Mouse (Mus musculus) left cerebral cortex, adult 18-20 months (tissue): Measurements from ENCODE around the gene Pkhd1. TPM values are rescaled to one million over a fixed set of nuclear protein-coding genes. Genes with fewer than 3 reads are reported as not detected.
A peak's percentile ranks its signal among the peaks of the same experiment; 100 is the strongest.
"Not testable (repeated sequence)": the region's sequence is repeated elsewhere in the genome, so short reads cannot be mapped to it uniquely, and the experiment has no call there.

Experiments
- DNase-seq, 2 experiments: peaks; one replicate each; pipeline ENCODE4 v3.0.0; 2021 to 2022; ENCODE audit warnings: low spot score in 2 of 2, mixed read lengths in 1 of 2
- total RNA-seq, 2 experiments: library from RNA; stranded (reverse); gene quantifications; 2 replicates each; pipeline ENCODE4 v1.2.3; 2021

Gene Pkhd1
- total RNA-seq, 2 experiments from 2014 or later, result 0.05 to 0.07 TPM

DNA sequence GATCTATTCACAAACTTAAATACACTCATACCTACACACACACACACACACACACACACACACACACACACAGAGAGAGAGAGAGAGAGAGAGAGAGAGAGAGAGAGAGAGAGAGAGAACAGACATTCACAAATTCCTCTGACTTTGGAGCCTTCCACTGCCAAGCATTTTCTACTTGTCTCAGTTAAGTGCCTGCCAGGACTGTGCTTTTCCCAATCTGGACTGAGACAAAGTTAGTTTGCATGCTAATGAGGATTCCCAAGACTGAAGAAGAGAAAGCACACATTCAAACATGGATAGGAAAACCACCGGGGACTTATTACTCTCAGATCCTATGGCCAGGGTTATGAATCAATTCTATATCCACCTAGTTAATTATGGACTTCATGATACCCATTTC is 118.9 kb downstream of the Pkhd1 start:
- DNase-seq, result no peak

DNA sequence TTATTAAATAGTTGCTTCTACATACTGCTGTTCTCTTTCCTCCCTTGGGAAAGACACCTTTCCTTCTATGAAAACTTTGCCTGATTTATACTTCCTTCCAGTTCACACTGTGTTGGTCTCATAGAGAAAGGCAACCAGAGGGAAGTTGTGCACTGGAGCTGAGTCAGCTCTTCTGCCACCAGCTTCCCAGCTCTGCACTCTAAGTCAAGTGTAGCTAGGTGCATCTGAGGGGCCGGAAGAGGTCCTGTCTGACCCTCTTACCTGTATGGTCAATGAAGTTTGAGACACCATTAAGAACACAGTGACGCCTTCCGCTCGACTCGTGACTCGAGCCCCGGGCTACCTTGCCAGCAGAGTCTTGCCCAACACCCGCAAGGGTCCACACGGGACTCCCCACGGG is 131.8 kb downstream of the Pkhd1 start:
- DNase-seq, result no peak

DNA sequence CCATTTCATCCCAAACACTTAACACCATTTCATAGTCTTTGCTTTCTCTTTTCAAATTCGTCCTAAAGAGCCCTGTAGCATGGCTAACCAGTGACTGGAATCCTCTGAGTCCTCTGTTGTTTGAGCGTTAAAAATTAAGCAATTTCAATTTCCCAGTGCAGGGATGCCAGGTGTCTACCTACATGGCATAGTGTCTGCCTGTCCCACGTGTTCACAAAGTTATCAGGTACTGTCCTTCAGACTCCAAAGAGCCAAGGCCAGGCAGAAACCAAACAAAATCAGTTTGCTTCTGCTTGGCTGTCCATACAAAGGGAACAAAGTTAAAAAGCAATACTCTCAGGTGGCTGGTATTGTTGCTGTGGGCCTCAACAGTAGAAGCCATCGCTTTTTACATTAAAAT is 136.0 kb downstream of the Pkhd1 start:
- no peak for DNase-seq

DNA sequence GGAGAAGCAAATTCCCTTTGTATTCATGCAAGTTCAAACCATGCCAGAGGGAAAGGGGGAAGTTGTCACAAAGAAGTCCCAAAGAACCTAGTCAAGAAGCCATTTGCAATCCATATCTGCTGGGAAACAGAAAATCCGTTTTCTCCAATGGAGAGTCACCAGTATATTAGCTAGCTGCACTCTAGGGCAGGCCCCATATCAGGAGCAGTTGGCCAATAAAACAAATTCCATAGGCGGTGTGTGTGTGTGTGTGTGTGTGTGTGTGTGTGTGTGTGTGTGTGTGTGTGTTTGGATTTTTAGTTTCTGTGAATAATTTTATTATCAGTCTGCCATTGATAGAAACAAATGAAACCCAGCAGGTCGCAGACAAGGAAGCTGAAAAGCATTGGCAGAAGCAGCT is 139.2 kb downstream of the Pkhd1 start:
- DNase-seq, result no peak

DNA sequence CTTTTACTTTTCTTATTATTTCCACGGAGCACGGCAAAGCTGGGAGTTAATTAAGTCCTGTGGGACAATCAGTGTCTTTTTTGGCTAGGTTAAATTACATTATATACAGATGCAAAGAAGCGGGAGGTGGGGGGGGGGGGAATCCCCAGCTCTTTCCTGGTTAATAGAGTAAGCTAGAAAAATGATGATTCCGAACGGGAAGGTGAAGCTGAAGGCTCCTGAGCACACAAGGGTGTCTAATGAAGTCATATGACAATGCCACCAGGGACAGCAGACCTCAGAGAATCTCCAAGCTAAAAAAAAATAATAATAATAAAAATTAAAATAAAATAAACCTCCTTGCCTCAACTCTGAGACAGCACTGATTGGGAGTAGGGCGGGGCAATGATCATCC is 139.6 kb downstream of the Pkhd1 start:
- DNase-seq, result no peak

DNA sequence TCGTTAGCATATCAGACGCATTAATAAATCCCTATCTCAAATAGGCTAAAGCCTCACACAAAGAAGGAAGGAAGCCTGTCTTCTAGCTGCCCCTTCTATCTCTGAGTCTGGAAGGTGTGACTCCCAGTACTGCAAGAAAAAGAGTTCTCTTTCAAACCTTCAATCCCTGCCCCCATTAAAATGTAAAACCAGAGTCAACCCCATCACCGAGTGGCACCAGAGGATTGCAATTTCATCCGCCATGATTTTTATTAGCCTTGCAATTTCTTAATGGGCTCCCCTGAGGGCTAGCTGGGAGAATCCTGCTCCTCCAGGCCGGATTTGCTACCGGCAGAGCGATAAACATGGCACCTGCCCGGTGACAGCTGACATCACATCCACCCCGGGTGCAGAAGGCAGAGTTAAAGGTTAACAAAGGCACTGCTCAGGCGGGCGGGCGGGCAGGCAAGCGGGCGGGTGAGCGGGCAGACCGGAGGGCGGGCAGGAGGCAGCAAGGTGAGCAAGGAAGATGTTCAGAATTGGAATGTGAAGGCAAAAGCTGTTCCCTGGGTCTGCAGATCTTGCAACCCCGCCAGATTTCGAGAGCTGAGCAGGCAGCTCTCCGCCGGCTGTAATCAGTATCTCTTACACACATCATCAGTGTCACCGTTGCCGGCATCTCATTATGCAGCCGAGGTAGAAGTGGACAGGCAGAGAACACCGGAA is 140.2 kb downstream of the Pkhd1 start:
- peak in 1 of 2 experiments; percentile 3 for DNase-seq

DNA sequence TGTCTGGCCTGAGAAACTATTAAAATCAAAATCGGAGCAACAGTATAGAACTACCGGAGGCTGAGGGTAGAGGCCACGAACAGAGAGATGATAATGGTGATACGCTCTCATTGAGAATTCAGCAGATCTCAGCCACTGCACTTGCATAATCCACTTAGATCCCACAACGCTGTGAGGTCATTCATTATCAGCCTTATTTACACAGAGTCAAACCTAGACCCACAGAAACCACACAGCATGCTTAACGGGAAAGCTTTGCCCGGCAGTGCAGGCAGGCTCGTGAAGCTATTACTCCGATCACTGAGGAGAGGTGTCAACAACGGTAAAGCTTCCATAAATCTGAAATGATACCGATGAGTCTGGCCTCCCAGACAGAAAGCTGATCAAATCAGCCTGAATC is 147.1 kb downstream of the Pkhd1 start:
- no peak for DNase-seq

DNA sequence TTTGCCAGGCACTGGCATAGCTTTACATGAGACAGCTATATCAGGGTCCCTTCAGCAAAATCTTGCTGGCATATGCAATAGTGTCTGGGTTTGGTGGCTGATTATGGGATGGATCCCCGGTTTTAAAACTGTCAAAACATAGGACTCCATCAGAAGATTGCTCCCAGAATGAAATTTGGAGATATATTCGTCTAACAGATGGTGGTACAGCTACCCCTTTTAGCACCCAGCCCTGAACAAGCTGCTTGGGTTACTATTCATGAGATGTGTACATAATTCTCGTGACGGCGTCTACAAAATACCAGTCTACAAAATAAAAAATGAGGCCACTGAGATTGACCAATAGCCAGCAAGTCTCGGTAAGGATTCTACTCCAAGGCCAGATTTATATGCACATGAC is 147.5 kb downstream of the Pkhd1 start:
- DNase-seq, result no peak

DNA sequence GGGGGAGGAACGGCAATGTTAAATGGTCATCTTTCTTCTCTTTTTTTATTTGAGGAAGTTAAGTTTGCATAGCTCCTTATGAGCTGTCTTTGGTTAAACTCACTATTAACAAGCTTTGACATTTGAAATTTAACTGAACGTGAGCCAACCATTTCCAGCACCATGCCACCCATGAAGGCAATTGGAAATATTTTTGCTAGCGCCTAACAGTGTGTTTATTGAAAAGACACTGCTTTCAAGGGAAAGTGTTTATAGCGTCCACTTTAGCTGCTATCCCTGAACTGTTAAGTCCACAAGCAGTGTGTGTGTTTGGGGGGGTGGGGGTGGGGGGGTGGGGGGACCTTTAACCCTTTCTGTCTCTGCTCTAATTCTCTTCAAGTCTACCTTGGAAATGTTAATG is 151.4 kb downstream of the Pkhd1 start:
- no peak for DNase-seq

DNA sequence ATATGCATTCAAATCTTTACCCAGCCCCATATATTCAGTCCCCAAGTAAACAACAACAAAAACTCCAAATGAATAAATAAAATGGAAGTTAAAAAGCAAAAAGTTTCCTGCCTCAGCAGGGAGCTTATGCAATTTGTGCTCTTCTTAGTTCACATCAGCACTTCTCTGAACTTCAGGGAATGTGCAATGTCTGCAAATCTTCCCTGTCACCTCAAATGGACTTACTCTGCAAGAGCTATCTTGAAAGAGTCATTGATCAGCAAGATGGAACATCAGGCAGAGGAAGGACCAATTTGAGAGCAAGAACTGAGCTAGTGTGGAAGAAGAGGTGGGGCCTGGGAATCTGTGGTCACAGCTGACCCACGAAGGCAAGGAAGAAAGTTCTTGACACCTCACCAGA is 163.2 kb downstream of the Pkhd1 start:
- DNase-seq, result no peak

DNA sequence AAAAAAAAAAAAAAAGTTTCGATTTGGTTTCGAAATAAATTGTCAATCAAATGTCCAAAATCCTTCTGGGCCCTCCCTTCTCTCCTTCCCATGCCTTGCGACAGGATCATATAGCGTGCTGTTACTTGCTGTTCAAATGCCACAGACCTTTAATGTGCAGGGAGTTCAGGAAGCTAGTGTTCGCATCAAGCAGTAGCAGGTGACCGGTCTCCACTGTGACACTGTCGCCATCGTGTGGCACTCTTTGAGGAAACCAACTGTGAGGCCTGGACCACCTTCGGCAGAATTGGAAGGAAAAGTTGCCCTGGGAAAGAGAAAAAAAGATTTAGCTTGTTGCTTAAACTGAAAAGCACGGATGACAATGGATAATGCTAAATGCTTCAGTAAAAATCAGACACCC is 167.8 kb downstream of the Pkhd1 start:
- peak; percentile 43 to 55 for DNase-seq

DNA sequence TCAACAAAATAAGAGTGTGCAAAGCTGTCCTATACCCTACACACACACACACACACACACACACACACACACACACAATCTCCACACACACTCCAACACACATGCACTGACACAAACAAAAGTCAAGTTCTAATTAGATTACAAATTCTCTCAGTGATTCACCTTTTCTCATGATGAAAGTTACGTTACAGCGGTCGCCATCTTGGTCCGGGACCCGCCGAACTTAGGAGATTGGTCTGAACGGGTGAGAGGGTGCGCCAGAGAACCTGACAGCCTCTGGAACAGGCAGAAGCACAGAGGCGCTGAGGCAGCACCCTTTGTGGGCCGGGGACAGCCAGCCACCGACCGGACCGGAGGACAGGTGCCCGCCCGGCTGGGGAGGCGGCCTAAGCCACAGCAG is 185.8 kb downstream of the Pkhd1 start:
- not testable (repeated sequence) for DNase-seq

DNA sequence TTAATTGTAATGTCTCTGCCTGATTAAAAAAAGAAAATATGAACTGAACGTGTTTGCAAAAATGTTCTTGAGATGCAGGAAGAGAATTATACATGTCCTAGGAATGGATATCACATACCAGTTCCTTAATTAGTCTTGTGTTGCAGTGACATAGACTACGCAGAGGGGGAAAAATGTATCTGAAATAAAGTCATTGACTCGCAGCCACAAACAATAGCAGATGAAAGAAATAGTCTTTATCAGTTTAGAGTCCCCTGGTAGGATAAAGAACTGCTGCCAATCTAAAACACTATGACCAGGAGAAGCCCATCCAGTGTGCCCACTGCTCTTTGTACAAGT is 188.8 kb downstream of the Pkhd1 start:
- no peak for DNase-seq

DNA sequence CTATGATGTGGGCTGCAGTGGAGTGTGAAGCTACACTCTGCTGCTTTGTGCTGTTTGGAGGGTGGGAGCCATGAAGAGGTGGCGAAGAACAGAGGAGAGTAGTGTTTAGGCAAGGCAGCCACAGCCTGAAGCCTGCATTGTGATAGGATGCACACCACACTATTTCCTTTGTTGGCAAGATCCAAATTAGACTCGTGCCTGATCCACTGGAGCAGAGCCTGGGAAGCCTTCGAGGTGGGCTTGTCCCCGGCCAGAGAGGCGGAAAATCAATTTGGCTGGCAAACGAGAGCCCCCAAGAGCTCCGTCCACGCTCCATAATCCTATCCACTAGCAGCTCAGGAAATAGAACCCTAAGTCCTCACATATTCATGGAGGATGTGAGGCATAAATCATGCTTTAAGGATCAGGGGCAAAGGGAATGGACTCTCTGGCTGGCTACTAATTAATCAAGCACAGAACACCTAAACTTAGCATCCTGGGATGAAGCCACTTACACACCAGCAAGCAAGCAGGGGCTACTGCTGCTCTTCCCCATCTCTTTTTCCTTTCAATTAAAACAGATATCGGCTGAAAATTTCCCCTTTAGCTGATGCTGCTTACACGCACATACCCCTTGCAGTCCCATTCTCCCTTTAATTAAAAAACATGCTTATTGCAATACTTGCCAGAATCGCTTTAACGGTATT is 189.4 kb downstream of the Pkhd1 start:
- no peak for DNase-seq

DNA sequence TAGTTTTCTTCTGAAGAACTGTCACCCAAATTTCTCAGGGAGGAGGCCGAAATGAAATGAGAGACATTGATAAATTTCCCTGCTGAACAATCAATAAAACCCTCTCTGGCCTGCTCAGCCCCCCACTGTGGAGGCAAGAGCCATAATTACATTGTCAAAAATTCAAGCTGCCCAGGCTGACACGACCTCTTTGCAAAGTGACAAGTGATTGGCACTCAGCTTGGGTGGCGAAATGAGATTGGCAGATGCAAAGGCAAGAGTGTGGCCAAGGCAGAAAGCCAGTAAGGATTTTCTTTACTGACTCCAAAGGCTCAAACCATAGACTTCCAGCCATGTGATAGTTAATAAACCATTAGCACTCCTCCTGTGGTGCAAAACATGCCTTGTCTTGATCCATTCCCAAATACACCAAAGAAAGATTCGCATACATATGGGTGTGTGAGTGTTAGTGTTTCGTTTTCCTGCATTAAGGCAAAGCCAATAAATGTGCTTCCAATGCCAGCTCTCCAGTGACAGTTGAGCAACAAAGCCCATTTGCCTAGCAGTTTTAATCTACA is 208.4 kb downstream of the Pkhd1 start:
- DNase-seq, result no peak

DNA sequence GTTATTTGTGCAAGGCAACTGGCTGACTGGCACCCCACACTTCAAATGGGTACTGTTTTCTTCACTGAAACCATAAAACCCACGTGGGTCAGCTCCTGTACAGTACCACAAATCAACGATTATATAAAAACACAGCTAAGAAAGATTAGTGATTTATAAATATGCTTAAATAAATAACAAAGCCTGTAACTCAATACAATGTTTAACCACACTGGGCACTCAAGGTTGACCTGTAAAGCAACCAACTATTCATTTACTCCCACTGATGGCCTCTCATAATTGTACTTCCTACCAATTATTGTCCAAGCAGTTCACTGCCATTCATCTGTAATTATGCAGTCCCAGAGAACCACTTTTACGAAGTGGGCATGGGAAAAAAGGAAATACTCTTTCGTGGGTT is 219.5 kb downstream of the Pkhd1 start:
- DNase-seq, result no peak

DNA sequence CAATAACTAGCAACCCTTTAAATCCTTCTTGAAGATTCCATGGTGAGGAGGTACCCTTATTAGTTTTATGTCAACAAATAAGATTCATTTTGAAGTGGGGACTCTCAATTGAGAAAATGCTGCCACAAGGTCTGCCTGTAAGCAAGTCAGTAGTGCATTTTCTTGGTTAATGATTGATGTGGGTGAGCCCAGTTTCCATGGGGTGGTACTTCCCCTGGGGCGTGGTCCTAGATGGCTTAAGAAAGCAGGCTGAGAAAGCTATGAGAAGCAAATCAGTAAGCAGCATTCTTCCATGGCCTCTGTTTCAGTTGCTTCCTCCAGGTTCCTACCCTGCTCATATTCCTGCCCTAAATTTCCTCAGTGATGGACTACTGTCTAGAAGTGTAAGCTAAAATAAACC is 253.4 kb downstream of the Pkhd1 start:
- no peak for DNase-seq

DNA sequence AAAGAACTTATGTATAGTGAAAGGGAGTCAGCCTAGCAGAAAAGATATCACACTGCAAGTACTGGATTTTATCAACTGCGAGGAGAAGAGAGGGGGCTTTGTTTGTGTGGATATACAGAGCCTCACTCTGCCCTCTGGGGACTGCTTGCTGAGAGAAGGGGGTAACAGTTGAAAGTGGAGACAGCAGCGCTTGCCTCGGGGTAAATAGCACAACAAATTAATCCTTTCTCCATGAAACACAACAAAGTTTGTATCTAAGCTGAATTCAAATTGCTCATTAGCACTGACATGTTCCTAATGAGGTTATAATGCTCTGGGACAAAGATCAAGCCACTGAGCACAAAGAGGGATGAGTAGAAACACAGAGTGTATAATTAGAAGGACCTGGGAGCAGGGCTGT is 273.2 kb downstream of the Pkhd1 start:
- DNase-seq, result no peak

DNA sequence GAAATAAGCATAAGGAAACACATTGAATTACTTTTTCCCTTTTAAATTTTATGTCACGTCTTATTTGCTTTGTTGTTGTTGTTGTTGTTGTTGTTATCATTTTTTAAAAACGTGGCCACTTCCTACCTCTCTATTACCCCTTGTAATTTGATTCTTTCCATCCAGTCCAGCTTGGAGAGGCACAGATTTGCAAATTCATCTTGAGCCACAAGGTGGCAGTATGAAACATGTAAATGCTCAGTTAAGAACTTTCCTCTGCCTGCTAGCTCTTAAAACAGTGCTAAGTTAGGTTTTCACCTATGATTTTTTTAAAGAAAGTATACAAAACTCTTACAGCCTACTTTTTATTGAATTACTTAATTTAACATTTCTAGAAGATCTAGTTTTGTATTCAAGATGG is 306.4 kb downstream of the Pkhd1 start:
- DNase-seq, result peak; percentile 61 to 67

DNA sequence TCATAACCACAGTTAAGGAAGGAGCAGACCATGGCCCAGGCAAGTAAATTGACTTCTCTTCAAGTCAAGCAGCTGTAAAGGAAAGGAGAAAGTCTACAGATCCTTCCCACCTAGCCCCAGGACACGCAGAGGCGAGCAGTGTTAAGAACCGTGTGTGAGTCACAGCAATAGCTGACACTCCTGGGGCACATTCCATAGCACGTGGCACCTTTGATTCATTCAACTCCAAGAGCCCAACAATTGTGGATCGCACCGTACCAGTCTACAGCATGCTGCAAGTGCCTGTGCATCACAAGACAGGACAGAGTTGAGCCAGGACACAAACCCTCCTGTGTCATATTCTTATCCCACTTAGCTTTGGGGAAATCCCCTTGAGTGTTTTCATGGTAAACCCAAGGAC is 306.9 kb downstream of the Pkhd1 start:
- no peak for DNase-seq

DNA sequence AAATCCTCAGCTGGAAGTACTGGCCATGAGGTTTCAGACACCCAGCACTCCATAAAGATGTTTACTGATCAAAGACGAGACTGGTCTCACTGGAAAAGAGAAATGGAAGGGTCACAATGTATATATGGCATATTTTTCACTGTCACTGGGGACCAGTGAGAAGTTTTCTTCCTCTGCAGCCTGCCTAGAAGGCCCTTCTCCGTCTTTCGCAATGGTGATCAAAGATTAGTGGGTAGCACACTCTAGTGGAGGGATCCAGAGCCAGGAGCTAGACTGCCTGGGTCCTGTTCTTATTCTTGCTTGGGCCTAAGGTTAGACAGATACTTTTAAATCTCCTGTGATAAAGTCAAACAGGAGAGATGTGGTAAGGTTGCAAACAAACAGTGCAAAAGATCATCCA is 311.7 kb downstream of the Pkhd1 start:
- DNase-seq, result no peak

DNA sequence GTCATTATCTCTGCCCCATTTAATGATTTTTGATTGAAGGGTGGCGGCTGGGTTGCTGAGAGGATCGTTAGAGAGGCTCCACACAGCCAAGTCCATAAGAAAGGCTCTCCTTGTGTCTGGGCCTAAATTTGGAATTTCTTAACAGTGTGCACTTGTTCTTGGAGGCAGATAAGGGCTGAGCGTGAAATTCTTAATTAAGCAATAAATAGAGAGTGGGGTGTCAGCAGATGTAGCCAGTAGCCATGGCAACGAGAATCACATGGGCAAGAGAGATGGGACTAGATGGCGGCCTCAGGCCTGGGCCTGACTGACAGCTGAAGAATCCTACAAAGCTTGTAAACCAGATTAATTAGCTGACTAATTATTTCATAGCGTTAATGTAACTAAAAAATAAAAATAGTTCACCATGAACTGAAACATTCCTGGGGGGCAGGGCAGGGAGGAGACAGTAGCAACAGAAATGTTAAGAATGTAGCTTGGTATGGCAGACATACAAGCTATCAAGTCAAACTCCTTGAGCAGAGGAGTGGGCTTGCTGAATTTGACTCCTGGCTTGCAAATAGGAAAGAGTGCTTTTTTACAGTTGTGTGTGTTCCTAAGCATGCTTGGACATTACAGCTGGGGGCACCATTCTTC is 314.8 kb downstream of the Pkhd1 start:
- no peak for DNase-seq
